In genomic region chr15:31503447-31503846, GRCm38 (mm10) we compare ENCODE assay signal across 23 mouse cellular contexts. TPM values are rescaled to one million over a fixed set of nuclear protein-coding genes. Genes with fewer than 3 reads are reported as not detected.
DNase-seq lines count a peak whose midpoint lies in the region; ATAC-seq and TF ChIP-seq lines count a peak whose summit lies in the region.
"Had no signal": no experiment of that assay in that cellular context is flagged by ENCODE, and none has a peak within 500 bp of the region (broad histone marks: within the 10 kb centered on the region; RNA-seq: fewer than 3 reads in every experiment).

No protein-coding gene starts in this region.

- intact Hi-C loops in gastrocnemius, adult 2 months (cut with DNase I): no loop called here
- intact Hi-C loops in gastrocnemius, postnatal 36 days (cut with DNase I): no loop called here

- no peaks in the 10 kb centered on the region for H3K27me3 ChIP-seq in MEL (ENCODE audit: control insufficient read depth in 1 of 2, insufficient read depth in 2 of 2, low read length in 2 of 2)
- no peaks in the 10 kb centered on the region for H3K27me3 ChIP-seq in liver, embryonic 15.5 days
- no peaks in the 10 kb centered on the region for H3K27me3 ChIP-seq in hindbrain, embryonic 13.5 days
- H3K27me3 ChIP-seq: embryonic facial prominence, embryonic 12.5 days; forebrain, embryonic 15.5 days; heart, embryonic 15.5 days had no signal

- H3K4me3 ChIP-seq in gastrocnemius, adult 2 months: no peak overlapping the region
- no peak overlapping the region for H3K4me3 ChIP-seq in MEL (ENCODE audit: control insufficient read depth in 1 of 2, insufficient read depth in 1 of 2, low read depth in 2 of 2, low read length in 2 of 2)
- no peak overlapping the region for H3K4me3 ChIP-seq in liver, embryonic 15.5 days (replicated peaks)
- H3K4me3 ChIP-seq in hindbrain, embryonic 13.5 days: no peak overlapping the region
- H3K4me3 ChIP-seq: embryonic facial prominence, embryonic 12.5 days; forebrain, embryonic 15.5 days; heart, adult 2 months; heart, embryonic 15.5 days had no signal

- peak overlapping the region; percentile 25; the same call in 1 of the 2 replicates for H3K4me2 ChIP-seq in liver, embryonic 15.5 days
- no peak overlapping the region for H3K4me2 ChIP-seq in hindbrain, embryonic 13.5 days
- H3K4me2 ChIP-seq: embryonic facial prominence, embryonic 12.5 days; forebrain, embryonic 15.5 days; heart, embryonic 11.5 days; heart, embryonic 15.5 days had no signal

- H3K4me1 ChIP-seq in MEL (ENCODE audit: control insufficient read depth in 1 of 2, insufficient read depth in 2 of 2, low read length in 2 of 2): peaks cover 27 to 30% of the 10 kb centered on the region in 2 experiments
- H3K4me1 ChIP-seq in liver, embryonic 15.5 days (replicated peaks): peaks cover 17% of the 10 kb centered on the region
- no peaks in the 10 kb centered on the region for H3K4me1 ChIP-seq in hindbrain, embryonic 13.5 days (replicated peaks)
- H3K4me1 ChIP-seq: embryonic facial prominence, embryonic 12.5 days; heart, embryonic 15.5 days had no signal

- TF ChIP-seq EP300 in MEL (IDR thresholded peaks at IDR 0.05; ENCODE audit: low read depth in 1 of 2, low read length in 2 of 2): peak; percentile 90 to 91

- peaks cover 38 to 49% of the 10 kb centered on the region in 2 experiments for H3K36me3 ChIP-seq in MEL (ENCODE audit: control insufficient read depth in 1 of 2, insufficient read depth in 2 of 2, low read length in 2 of 2)
- H3K36me3 ChIP-seq in liver, embryonic 15.5 days (replicated peaks): peaks cover 35% of the 10 kb centered on the region
- peaks cover 27% of the 10 kb centered on the region for H3K36me3 ChIP-seq in hindbrain, embryonic 13.5 days

- peaks cover 9% of the 10 kb centered on the region for H3K79me2 ChIP-seq in MEL (ENCODE audit: control insufficient read depth, insufficient read depth, low read length, poor library complexity)

- DNase-seq in gastrocnemius, adult 2 months: no peak
- no peak for DNase-seq in gastrocnemius, postnatal 36 days
- DNase-seq in MEL (ENCODE audit: low read depth, low spot score): peak; percentile 68
- DNase-seq in yolk sac, embryonic 10.5 days (ENCODE audit: low spot score): no peak
- no peak for DNase-seq in layer of hippocampus, postnatal 10 days (ENCODE audit: low spot score in 2 of 2)
- DNase-seq: adrenal gland, adult 2 months; adrenal gland, postnatal 36 days; B cell, adult 2 months; cerebellum, adult 2 months; cerebellum, postnatal 10 days; embryo, embryonic 11 days; gastrocnemius, postnatal 10 days; heart, adult 2 months; heart, postnatal 36 days had no signal

- no peak for TF ChIP-seq RAD21 in MEL (IDR thresholded peaks at IDR 0.05; ENCODE audit: low read depth, low read length)

- peak overlapping the region; percentile 68 for H3K27ac ChIP-seq in gastrocnemius, adult 2 months
- H3K27ac ChIP-seq in MEL (ENCODE audit: control insufficient read depth, low read depth, low read length): peak overlapping the region; percentile 69
- H3K27ac ChIP-seq in liver, embryonic 15.5 days (replicated peaks): peak overlapping the region; percentile 62; the same call in 1 of the 2 replicates
- H3K27ac ChIP-seq in hindbrain, embryonic 13.5 days: no peak overlapping the region
- H3K27ac ChIP-seq: embryonic facial prominence, embryonic 12.5 days; forebrain, embryonic 15.5 days; heart, adult 2 months; heart, embryonic 15.5 days had no signal

- no peak for TF ChIP-seq CTCF in gastrocnemius, adult 2 months (IDR thresholded peaks at IDR 0.05)
- TF ChIP-seq CTCF in MEL (IDR thresholded peaks at IDR 0.05 in 2 of 3, conservative IDR thresholded peaks at IDR 0.05 in 1 of 3; ENCODE audit: control insufficient read depth in 1 of 3, insufficient read depth in 1 of 3, low read depth in 2 of 3, low read length in 3 of 3, poor library complexity in 1 of 3, severe bottlenecking in 1 of 3): no peak

- WGBS in liver, embryonic 15.5 days (ENCODE audit: insufficient replicate concordance): 48% methylated on average over 3 of the region's 3 CpGs
- 81% methylated on average over 3 of the region's 3 CpGs for WGBS in hindbrain, embryonic 13.5 days

- no peak for TF ChIP-seq POLR2A in MEL (IDR thresholded peaks at IDR 0.05; ENCODE audit: control insufficient read depth in 1 of 2, insufficient read depth in 1 of 2, low read depth in 1 of 2, low read length in 2 of 2, poor library complexity in 1 of 2)

- H3K9ac ChIP-seq in MEL (ENCODE audit: control insufficient read depth, low read depth, low read length, poor library complexity, severe bottlenecking): 0 out of 2 replicates have a peak overlapping the region, but pooled peaks have one; percentile 2
- no peak overlapping the region for H3K9ac ChIP-seq in liver, embryonic 15.5 days
- H3K9ac ChIP-seq in hindbrain, embryonic 13.5 days: no peak overlapping the region
- H3K9ac ChIP-seq: embryonic facial prominence, embryonic 12.5 days; forebrain, embryonic 15.5 days; heart, embryonic 15.5 days had no signal

- no peak for ATAC-seq in liver, embryonic 15.5 days (ENCODE audit: insufficient read depth)
- ATAC-seq in hindbrain, embryonic 13.5 days (ENCODE audit: low FRiP score): no peak
- ATAC-seq: CD4-positive, CD25-positive, alpha-beta regulatory T cell, adult 4 months; forebrain, embryonic 15.5 days; hindbrain, embryonic 16.5 days; inflammation-experienced regulatory T-cells, adult 6 months had no signal

- H3K9me3 ChIP-seq in MEL (replicated peaks; ENCODE audit: insufficient read depth, low read length): no peaks in the 10 kb centered on the region
- H3K9me3 ChIP-seq in liver, embryonic 15.5 days (replicated peaks): no peaks in the 10 kb centered on the region
- no peaks in the 10 kb centered on the region for H3K9me3 ChIP-seq in hindbrain, embryonic 13.5 days
- H3K9me3 ChIP-seq: embryonic facial prominence, embryonic 12.5 days; forebrain, embryonic 15.5 days; heart, embryonic 15.5 days had no signal

TF ChIP-seq in MEL, 35 proteins besides CTCF, POLR2A, EP300 and RAD21 (continues in another document):
- TF ChIP-seq POLR2AphosphoS5 (IDR thresholded peaks at IDR 0.05; ENCODE audit: borderline replicate concordance, low read depth, low read length) (no peak), MEF2A (IDR thresholded peaks at IDR 0.05; ENCODE audit: extremely low read depth, insufficient replicate concordance, low read depth, low read length, poor library complexity, severe bottlenecking) (peak; percentile 75; the same call in 1 of the 2 replicates), NRF1 (IDR thresholded peaks at IDR 0.05; ENCODE audit: insufficient read depth, low read depth, low read length, poor library complexity, severe bottlenecking) (no peak), USF2 (IDR thresholded peaks at IDR 0.05; ENCODE audit: borderline replicate concordance in 1 of 2, insufficient read depth in 1 of 2, low read depth in 1 of 2, low read length in 2 of 2) (no peak), GABPA (IDR thresholded peaks at IDR 0.05; ENCODE audit: low read depth, low read length) (no peak), KAT2A (conservative IDR thresholded peaks at IDR 0.05; ENCODE audit: low read depth, low read length) (no peak), MAX (IDR thresholded peaks at IDR 0.05; ENCODE audit: low read length) (no peak), MAZ (IDR thresholded peaks at IDR 0.05; ENCODE audit: low read depth, low read length) (0 out of 2 replicates have a peak, but pooled peaks have one; percentile 17), HCFC1 (IDR thresholded peaks at IDR 0.05; ENCODE audit: low read depth, low read length) (peak; percentile 61; the same call in 1 of the 2 replicates), CHD2 (IDR thresholded peaks at IDR 0.05; ENCODE audit: low read length) (no peak), TAL1 (IDR thresholded peaks at IDR 0.05; ENCODE audit: low read length) (peak; percentile 18; the same call in 1 of the 2 replicates), ZNF384 (IDR thresholded peaks at IDR 0.05; ENCODE audit: low read depth, low read length) (peak; percentile 100), ELF1 (IDR thresholded peaks at IDR 0.05; ENCODE audit: low read depth, low read length) (no peak), MYB (IDR thresholded peaks at IDR 0.05; ENCODE audit: low read depth, low read length) (no peak), POLR2AphosphoS2 (IDR thresholded peaks at IDR 0.05; ENCODE audit: low read length) (no peak; the same call in 1 of the 2 replicates), TBP (IDR thresholded peaks at IDR 0.05; ENCODE audit: low read depth, low read length) (no peak), CHD1 (IDR thresholded peaks at IDR 0.05; ENCODE audit: low read depth, low read length) (no peak), SIN3A (IDR thresholded peaks at IDR 0.05; ENCODE audit: low read length) (peak; percentile 85), BHLHE40 (IDR thresholded peaks at IDR 0.05; ENCODE audit: borderline replicate concordance, low read depth, low read length) (peak; percentile 63; the same call in 1 of the 2 replicates), ZC3H11A (IDR thresholded peaks at IDR 0.05; ENCODE audit: low read depth, low read length) (no peak), MYC (IDR thresholded peaks at IDR 0.05; ENCODE audit: low read depth, low read length) (peak; percentile 52; the same call in 1 of the 2 replicates), ZKSCAN1 (IDR thresholded peaks at IDR 0.05; ENCODE audit: low read depth, low read length) (peak; percentile 84; the same call in 1 of the 2 replicates)

RNA-seq across cellular contexts. Expression of gene March6, which starts 27.4 kb away (rescaled TPM):
- 100 to 1,000 TPM; 124 to 131 TPM for total RNA-seq in gastrocnemius, adult 2 months (2021)
- 100 to 1,000 TPM in 1 of 2 experiments, 10 to 100 TPM in 1; 99.7 to 116 TPM for total RNA-seq in gastrocnemius, postnatal 36 days (2021)
- total RNA-seq in MEL (2012; rRNA removed): 37.9 and 42.8 TPM in 2 replicates
- polyA plus RNA-seq in MEL (2012; ENCODE audit: insufficient read depth in 1 of 2, insufficient read length in 2 of 2, low read depth in 1 of 2, low replicate concordance in 2 of 2, missing spikeins in 1 of 2): 100 to 1,000 TPM in 1 of 2 experiments, 10 to 100 TPM in 1; 62.5 to 114 TPM
- polyA plus RNA-seq in liver, embryonic 15.5 days (2015; fragmentation: Nextera tagmentation; extraction: Ambion mirVana): 12.9 and 15.6 TPM in 2 replicates
- 68.2 and 69.6 TPM in 2 replicates for polyA plus RNA-seq in hindbrain, embryonic 13.5 days (2015; fragmentation: Nextera tagmentation; extraction: Ambion mirVana)
- 100 to 1,000 TPM; 199 to 221 TPM for total RNA-seq in layer of hippocampus, postnatal 10 days (2021)

RNA-seq across cellular contexts. Expression of gene Ropn1l, which starts 49.9 kb away (rescaled TPM):
- not detected for total RNA-seq in gastrocnemius, adult 2 months (2021)
- under 1 TPM in 1 of 2 experiments, not detected in 1; 0.27 TPM for total RNA-seq in gastrocnemius, postnatal 36 days (2021)
- total RNA-seq in MEL (2012; rRNA removed): 0.96 and 1.3 TPM in 2 replicates
- polyA plus RNA-seq in MEL (2012; ENCODE audit: insufficient read depth in 1 of 2, insufficient read length in 2 of 2, low read depth in 1 of 2, low replicate concordance in 2 of 2, missing spikeins in 1 of 2): 1 to 10 TPM in 1 of 2 experiments, not detected in 1; 1.7 TPM
- 3.2 and 3.3 TPM in 2 replicates for polyA plus RNA-seq in liver, embryonic 15.5 days (2015; fragmentation: Nextera tagmentation; extraction: Ambion mirVana)
- polyA plus RNA-seq in hindbrain, embryonic 13.5 days (2015; fragmentation: Nextera tagmentation; extraction: Ambion mirVana): 1.4 and 2.5 TPM in 2 replicates
- 1 to 10 TPM in 1 of 2 experiments, under 1 TPM in 1; 0.85 to 1.6 TPM for total RNA-seq in layer of hippocampus, postnatal 10 days (2021)
- total RNA-seq: heart, adult 2 months; heart, postnatal 36 days had no signal
